Mouse (Mus musculus): ENCODE results near the gene Eed. TPM values are rescaled to one million over a fixed set of nuclear protein-coding genes. Genes with fewer than 3 reads are reported as not detected.

Gene Eed
- total RNA-seq, 2 experiments from 2014 or later = 30.6 to 37.8 TPM

DNA sequence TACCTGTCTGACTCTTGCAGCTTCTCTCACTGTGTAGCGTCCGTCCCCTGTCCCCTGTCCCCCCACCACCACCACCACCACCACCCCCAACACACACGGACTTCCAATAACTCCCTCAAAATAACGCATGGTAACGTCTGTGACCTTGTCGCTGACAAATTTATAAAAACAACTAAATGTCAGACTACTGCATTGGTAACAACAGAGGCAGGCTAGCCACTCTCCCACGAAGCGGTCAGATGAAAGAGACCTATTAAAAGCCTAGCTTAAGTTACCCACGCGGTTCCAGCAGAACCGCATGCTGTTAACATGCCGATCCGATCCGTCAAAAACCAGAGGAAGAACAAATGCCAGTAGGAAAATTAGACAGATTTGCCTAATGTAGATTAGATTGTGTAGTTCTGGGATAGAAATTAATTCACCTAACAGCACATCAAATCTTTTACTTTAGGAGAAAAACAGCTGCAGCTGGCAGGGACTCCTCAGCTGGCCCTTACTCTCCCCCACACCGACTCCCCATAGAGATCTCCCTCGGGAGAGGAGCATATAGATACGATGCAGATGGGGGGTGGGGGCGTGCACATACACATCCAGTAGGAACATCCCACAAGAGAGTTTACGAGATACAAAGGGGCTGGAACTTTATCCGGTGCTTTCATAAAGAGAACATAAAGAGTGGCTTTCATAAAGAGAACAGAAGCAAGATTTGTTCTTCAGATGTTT, 71.7 kb downstream of the Eed start:
- no peak for DNase-seq

DNA sequence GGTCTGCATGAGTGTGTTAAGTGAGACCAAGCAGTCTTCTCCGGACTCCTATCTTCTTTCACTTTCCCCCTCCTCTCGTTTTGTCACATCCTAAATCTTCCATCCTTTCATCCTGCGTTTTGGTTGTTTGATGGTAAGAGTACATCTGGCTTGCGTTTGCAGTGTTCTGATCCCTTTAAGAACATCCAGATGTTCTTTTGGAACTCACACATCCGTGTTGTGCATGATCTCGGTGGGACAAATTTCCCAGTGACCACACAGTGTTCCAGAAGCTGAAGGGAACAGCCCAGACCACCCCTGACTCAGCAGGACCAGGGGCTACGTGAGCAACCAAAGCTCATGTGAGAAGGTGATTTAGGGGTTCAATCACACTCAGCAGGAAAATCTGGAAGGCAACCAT, 72.4 kb downstream of the Eed start:
- no peak for DNase-seq

GRCm38 (mm10) chr7:89907950-89908349, 72.8 kb downstream of the Eed start:
- DNase-seq = peak; percentile 80

Other genes with a start within 250 kb of the Eed start
- under 1 TPM in 1 of 2 experiments, not detected in 1; 0.09 TPM for gene Ccdc81, start 77.4 kb downstream of the Eed start, total RNA-seq (2021)
- 100 to 1,000 TPM in 1 of 2 experiments, 10 to 100 TPM in 1; 97.7 to 106 TPM for gene Hikeshi, start 39.8 kb downstream of the Eed start, total RNA-seq (2021)
- gene Picalm, start 149.2 kb upstream of the Eed start, total RNA-seq (2021) = 100 to 1,000 TPM; 152 to 168 TPM

Data from gastrocnemius, postnatal 10 days (tissue).